Mouse (Mus musculus) urinary bladder, adult 2 months (tissue): Measurements from ENCODE around the gene Ubox5. TPM values are rescaled to one million over a fixed set of nuclear protein-coding genes. Genes with fewer than 3 reads are reported as not detected.

Source experiments
- DNase-seq: peaks from one replicate; pipeline ENCODE4 v3.0.0; 2022; ENCODE audit warnings: low spot score
- polyA plus RNA-seq: library from polyadenylated mRNA; depleted of rRNA; stranded (reverse); fragments of >200 nt; gene quantifications from 2 replicates; pipeline ENCODE4 v1.2.3, GENCODE M21; 2012

The Ubox5 gene
- polyA plus RNA-seq, 1 experiment, result 5.8 TPM

- DNase-seq, result no peak
Measured at GRCm38 (mm10) chr2:130634006-130634738, 4.3 kb upstream of the Ubox5 start.

GRCm38 (mm10) chr2:130632887-130633675, 3.2 kb upstream of the Ubox5 start:
- no peak for DNase-seq

GRCm38 (mm10) chr2:130632416-130632815, 2.6 kb upstream of the Ubox5 start:
- DNase-seq, result no peak

- no peak for DNase-seq
Measured at GRCm38 (mm10) chr2:130629080-130629838, 579 bp downstream of the Ubox5 start.

- no peak for DNase-seq
Measured at GRCm38 (mm10) chr2:130628424-130628823, 1.4 kb downstream of the Ubox5 start.

- no peak for DNase-seq
Measured at GRCm38 (mm10) chr2:130618972-130619371, 10.9 kb downstream of the Ubox5 start.

GRCm38 (mm10) chr2:130613091-130613490, 16.7 kb downstream of the Ubox5 start:
- no peak for DNase-seq

GRCm38 (mm10) chr2:130602195-130602594, 27.6 kb downstream of the Ubox5 start:
- DNase-seq, result no peak

GRCm38 (mm10) chr2:130598399-130598798, 31.4 kb downstream of the Ubox5 start:
- DNase-seq, result no peak

GRCm38 (mm10) chr2:130597601-130598010, 32.2 kb downstream of the Ubox5 start:
- DNase-seq, result no peak

GRCm38 (mm10) chr2:130595596-130595995, 34.2 kb downstream of the Ubox5 start:
- no peak for DNase-seq

GRCm38 (mm10) chr2:130591016-130591415, 38.8 kb downstream of the Ubox5 start:
- DNase-seq, result no peak

GRCm38 (mm10) chr2:130589761-130590160, 40.1 kb downstream of the Ubox5 start:
- DNase-seq, result no peak

GRCm38 (mm10) chr2:130589157-130589556, 40.7 kb downstream of the Ubox5 start:
- DNase-seq, result no peak

GRCm38 (mm10) chr2:130588373-130588772, 41.5 kb downstream of the Ubox5 start:
- DNase-seq, result no peak

GRCm38 (mm10) chr2:130586016-130586415, 43.8 kb downstream of the Ubox5 start:
- no peak for DNase-seq

- no peak for DNase-seq
Measured at GRCm38 (mm10) chr2:130583902-130584560, 45.8 kb downstream of the Ubox5 start.

- no peak for DNase-seq
Measured at GRCm38 (mm10) chr2:130582552-130582951, 47.3 kb downstream of the Ubox5 start, which contains the start of gene Avp. Gene Avp (minus strand): TSS chr2:130582554.

GRCm38 (mm10) chr2:130581201-130581600, 48.6 kb downstream of the Ubox5 start:
- DNase-seq, result no peak

GRCm38 (mm10) chr2:130579791-130580190, 50.0 kb downstream of the Ubox5 start:
- DNase-seq, result no peak

GRCm38 (mm10) chr2:130578148-130578547, 51.7 kb downstream of the Ubox5 start:
- peak; percentile 43 for DNase-seq

GRCm38 (mm10) chr2:130577632-130578031, 52.2 kb downstream of the Ubox5 start:
- no peak for DNase-seq
